Mouse (Mus musculus) heart, adult 9 months (tissue): ENCODE results near the gene Mylk3.
A peak's percentile ranks its signal among the peaks of the same experiment; 100 is the strongest.

Experiments
- DNase-seq, 2 experiments: peaks; one replicate each; pipeline ENCODE4 v3.0.0; 2022; ENCODE audit warnings: low spot score in 2 of 2

Mylk3 gene

GRCm38 (mm10) chr8:85318534-85318933 lies 67.6 kb downstream of the Mylk3 start:
- peak in 1 of 2 experiments; percentile 9 for DNase-seq

GRCm38 (mm10) chr8:85313036-85313435 lies 73.1 kb downstream of the Mylk3 start:
- DNase-seq = no peak

DNA sequence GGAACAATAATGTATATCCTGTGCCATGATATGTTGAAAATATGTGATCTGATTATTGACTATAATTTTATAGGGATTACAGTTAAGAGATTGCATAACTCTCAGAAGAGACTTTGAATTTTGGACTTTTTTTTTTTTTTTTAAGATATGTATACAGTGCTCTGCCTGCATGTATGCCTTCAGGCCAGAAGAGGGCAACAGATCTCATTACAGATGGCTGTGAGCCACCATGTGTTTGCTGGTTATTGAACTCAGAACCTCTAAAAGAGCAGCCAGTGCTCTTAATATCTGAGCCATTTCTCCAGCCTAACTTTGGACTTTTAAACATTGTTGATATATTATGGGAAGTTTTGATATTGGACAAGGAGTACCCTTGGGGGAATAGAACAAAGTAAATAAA lies 74.4 kb downstream of the Mylk3 start:
- DNase-seq = no peak

DNA sequence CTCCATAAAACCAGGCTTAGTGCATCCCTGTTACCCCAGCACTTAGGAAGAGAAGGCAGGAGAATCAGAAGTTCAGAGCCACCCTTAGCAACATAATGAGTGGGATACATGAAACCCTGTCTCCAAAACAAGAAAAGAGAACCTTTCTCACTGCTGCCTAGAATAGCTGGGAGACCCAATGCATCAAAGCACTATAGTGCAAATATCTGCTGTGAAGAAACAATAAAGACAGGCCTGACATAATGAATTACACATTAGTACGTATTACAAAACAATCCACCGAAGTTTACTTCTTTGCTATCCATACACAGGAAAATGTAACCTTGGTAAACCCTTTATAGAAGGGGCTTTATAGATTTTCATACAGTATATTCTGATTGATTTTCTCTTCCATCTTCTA lies 77.6 kb downstream of the Mylk3 start:
- no peak for DNase-seq

DNA sequence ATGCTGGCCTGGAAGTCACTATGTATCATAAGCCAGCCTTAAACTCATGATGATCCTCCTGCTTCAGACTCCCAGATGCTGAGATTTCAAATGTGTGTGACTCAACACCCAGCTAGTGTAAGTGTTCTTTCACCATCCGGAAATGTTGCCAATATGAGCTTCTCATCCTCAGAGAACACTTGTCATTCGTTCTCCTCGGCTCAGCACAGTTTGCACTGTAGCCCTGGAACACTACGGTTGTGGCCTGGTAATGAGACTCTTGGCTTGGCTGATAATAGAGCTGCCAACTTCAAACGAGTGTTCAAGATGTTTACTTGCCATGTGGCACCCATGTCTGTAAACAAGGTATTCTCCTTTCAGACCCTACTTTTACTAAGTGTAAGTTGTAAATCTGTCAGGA lies 82.6 kb downstream of the Mylk3 start:
- DNase-seq = no peak

DNA sequence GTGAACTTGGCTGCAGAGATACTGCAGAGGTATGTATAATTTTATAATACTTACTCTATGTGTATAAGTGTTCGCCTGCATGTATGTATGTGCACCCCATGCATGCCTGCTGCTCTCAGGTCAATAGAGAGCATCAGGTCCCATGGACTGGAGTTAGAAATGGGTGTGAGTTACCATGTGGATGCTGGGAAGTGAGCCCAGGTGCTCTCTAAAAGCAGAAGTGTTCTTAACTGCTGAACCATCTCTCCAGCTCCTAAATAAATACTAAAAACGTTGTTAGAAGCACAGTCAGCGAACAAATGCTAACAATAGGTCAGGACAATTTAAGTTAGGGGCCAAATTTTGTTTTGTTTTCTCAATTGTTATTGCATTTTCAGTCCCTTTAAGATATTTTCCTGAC lies 83.2 kb downstream of the Mylk3 start:
- DNase-seq = no peak

GRCm38 (mm10) chr8:85301941-85302340 lies 84.2 kb downstream of the Mylk3 start:
- no peak for DNase-seq

GRCm38 (mm10) chr8:85299434-85300077 lies 86.6 kb downstream of the Mylk3 start, which contains the start of the genes Orc6 and Vps35:
TSS of gene Orc6 (plus strand) at chr8:85299632.
TSS of gene Vps35 (minus strand) at chr8:85299802.
- peak; percentile 97 to 98 for DNase-seq

DNA sequence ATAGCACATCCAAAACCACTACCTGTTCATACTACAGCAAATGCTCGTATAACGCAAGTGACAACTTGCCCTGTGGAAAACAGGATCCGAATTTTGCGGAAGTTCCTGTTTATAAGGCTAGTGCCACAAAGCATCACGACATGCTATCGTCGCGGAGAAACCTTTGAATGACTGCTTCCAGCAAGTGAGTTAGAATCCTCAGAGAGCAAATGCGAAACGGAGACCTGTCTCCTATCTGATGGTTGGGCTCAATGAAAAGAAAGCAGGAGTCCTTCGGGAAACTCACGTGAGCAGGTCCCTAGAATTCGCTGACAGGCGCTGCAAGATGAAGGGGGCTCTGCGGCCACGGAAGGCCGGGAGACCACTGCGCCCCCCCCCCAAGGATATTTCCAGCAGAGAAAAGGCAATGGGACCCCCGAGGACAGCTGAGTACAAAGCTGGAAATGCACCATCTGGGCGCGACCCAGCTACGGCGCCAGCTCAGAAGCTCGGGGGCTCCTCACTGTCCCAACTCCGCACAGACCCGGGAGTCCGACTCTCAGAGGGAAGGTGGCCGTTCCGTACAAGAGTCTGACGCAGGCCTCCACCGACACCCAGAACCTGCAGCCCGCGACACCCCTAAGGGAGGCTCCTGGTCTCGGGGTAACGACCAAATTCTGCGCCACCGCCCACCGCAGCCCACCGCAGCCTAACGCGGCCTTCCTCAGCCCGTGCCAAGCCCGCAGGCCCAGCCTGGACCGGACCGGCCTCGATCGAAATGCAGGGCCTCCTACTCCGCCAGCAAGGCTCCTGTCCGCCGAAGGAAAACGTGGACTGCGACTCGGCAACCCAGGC lies 87.3 kb downstream of the Mylk3 start:
- peak; percentile 7 to 9 for DNase-seq

DNA sequence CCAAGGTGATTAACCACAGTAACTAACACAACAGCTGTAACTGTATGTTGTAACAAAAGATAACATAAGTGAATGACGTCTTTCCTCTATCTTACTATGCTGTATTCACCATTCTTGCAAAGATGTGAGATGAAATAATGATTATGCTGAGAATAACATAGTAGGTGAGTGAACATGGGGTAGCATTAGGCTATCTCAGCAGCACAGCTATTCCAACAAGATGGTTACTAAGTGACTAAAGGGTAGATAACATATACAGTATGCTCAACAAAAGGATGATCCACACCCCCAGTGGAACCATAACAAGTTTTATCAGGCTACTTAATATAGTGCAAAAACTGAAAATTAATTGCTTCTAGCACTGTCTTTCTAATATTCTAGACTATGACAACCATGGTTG lies 99.3 kb downstream of the Mylk3 start:
- no peak for DNase-seq
